Mouse (Mus musculus) myocyte (in vitro differentiated cells): ENCODE measurements at regions not wholly inside any gene's neighbourhood (a gene's known extent, or its start where the extent isn't known, plus 50 kb on each side); places are given as distances from the start of the nearest gene placed in this dataset.

Experiments used
- H3K27me3 ChIP-seq: one replicate; pipeline ENCODE4 v1.6.1; 2011; ENCODE audit not compliant: control insufficient read depth, insufficient read depth, insufficient read length
- H3K36me3 ChIP-seq: one replicate; pipeline ENCODE4 v1.6.1; 2011; ENCODE audit not compliant: control insufficient read depth, insufficient read depth
- H3K4me2 ChIP-seq: one replicate; pipeline ENCODE4 v1.6.1; 2011; ENCODE audit warnings: low read depth, control low read depth
- H3K4me3 ChIP-seq: one replicate; pipeline ENCODE4 v1.5.1; 2011; ENCODE audit warnings: mild to moderate bottlenecking, control low read depth, moderate library complexity
- H3K79me2 ChIP-seq: one replicate; pipeline ENCODE4 v1.6.1; 2011; ENCODE audit not compliant: control insufficient read depth, insufficient read depth
- H3ac ChIP-seq: one replicate; pipeline ENCODE4 v1.6.1; 2011; ENCODE audit not compliant: control insufficient read depth, insufficient read length
- CEBPB ChIP-seq: IDR thresholded peaks from 2 replicates; pipeline ENCODE4 v1.6.1; 2011; ENCODE audit warnings: mild to moderate bottlenecking, moderate library complexity; ENCODE audit not compliant: poor library complexity, insufficient read depth, severe bottlenecking
- E2F4 ChIP-seq: IDR thresholded peaks from one replicate; pipeline ENCODE4 v1.6.1; 2011; ENCODE audit warnings: mild to moderate bottlenecking, control low read depth, moderate library complexity; ENCODE audit not compliant: insufficient read depth
- MAX ChIP-seq: IDR thresholded peaks from one replicate; pipeline ENCODE4 v1.6.1; 2011; ENCODE audit warnings: low read depth, mild to moderate bottlenecking, control low read depth
- MYOD1 ChIP-seq, 3 experiments: IDR thresholded peaks; one replicate each; pipeline ENCODE4 v1.6.1; 2011; ENCODE audit warnings: control low read depth in 2 of 3, low read depth in 2 of 3, mild to moderate bottlenecking in 2 of 3, moderate library complexity in 1 of 3; ENCODE audit not compliant: insufficient read length in 2 of 3, control insufficient read depth in 1 of 3
- MYOG ChIP-seq, 3 experiments: IDR thresholded peaks; one replicate each; pipeline ENCODE4 v1.6.1; 2011; ENCODE audit warnings: control low read depth in 2 of 3, low read depth in 2 of 3, mild to moderate bottlenecking in 2 of 3; ENCODE audit not compliant: insufficient read length in 2 of 3, control insufficient read depth in 1 of 3, insufficient read depth in 1 of 3
- POLR2A ChIP-seq: IDR thresholded peaks from one replicate; pipeline ENCODE4 v1.6.1; 2011; ENCODE audit warnings: low read depth, mild to moderate bottlenecking, control low read depth, moderate library complexity; ENCODE audit not compliant: insufficient read length
- POLR2AphosphoS2 ChIP-seq: IDR thresholded peaks from one replicate; pipeline ENCODE4 v1.6.1; 2011; ENCODE audit warnings: low read depth, control low read depth; ENCODE audit not compliant: insufficient read length
- REST ChIP-seq: IDR thresholded peaks from one replicate; pipeline ENCODE4 v1.6.1; 2011; ENCODE audit warnings: mild to moderate bottlenecking, control low read depth, moderate library complexity; ENCODE audit not compliant: insufficient read depth, insufficient read length
- SRF ChIP-seq: IDR thresholded peaks from one replicate; pipeline ENCODE4 v1.6.1; 2011; ENCODE audit warnings: low read depth; ENCODE audit not compliant: control insufficient read depth, insufficient read length
- TCF12 ChIP-seq: IDR thresholded peaks from one replicate; pipeline ENCODE4 v1.6.1; 2011; ENCODE audit warnings: mild to moderate bottlenecking, control low read depth; ENCODE audit not compliant: poor library complexity, insufficient read depth, severe bottlenecking
- TCF3 ChIP-seq: IDR thresholded peaks from one replicate; pipeline ENCODE4 v1.6.1; 2011; ENCODE audit warnings: low read depth, control low read depth; ENCODE audit not compliant: insufficient read length
- USF1 ChIP-seq: IDR thresholded peaks from one replicate; pipeline ENCODE4 v1.6.1; 2011; ENCODE audit warnings: low read depth, mild to moderate bottlenecking, control low read depth, moderate library complexity

DNA sequence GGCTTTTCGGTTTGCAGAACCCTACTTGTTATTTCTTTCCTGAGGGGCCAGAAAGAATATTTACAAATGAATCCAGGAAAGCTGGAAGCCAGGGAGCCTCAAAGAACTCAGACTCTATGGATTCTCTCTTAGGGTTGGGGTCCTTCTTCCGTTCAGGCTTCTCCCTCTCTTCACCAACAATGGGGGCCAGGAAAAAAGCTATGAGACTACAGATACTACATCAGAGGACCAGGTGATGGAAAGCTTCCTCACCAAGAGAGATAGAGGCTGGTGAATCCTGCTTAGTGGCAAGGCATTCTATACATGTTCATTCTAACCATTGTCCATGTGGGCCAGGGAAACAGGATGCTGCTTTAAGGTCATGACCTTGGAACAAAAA lies 434.9 kb downstream of the Cmpk2 start:
- Histone ChIP-seq H3K4me2 (no peak overlapping the region), H3K36me3 (no peaks in the 10 kb centered on the region), H3K4me3 (no peak overlapping the region), H3ac (no peak overlapping the region), H3K27me3 (no peaks in the 10 kb centered on the region), H3K79me2 (no peaks in the 10 kb centered on the region)
- TF ChIP-seq REST (no peak), SRF (no peak), POLR2A (no peak), MYOD1 (IDR thresholded peaks at IDR 0.05; ENCODE audit: control insufficient read depth in 1 of 3, insufficient read length in 2 of 3, low read depth in 2 of 3) (no peak), TCF3 (no peak), TCF12 (no peak), POLR2AphosphoS2 (no peak), CEBPB (no peak), MYOG (IDR thresholded peaks at IDR 0.05; ENCODE audit: control insufficient read depth in 1 of 3, insufficient read depth in 1 of 3, insufficient read length in 2 of 3, low read depth in 2 of 3) (no peak), MAX (no peak), USF1 (no peak), E2F4 (no peak)

DNA sequence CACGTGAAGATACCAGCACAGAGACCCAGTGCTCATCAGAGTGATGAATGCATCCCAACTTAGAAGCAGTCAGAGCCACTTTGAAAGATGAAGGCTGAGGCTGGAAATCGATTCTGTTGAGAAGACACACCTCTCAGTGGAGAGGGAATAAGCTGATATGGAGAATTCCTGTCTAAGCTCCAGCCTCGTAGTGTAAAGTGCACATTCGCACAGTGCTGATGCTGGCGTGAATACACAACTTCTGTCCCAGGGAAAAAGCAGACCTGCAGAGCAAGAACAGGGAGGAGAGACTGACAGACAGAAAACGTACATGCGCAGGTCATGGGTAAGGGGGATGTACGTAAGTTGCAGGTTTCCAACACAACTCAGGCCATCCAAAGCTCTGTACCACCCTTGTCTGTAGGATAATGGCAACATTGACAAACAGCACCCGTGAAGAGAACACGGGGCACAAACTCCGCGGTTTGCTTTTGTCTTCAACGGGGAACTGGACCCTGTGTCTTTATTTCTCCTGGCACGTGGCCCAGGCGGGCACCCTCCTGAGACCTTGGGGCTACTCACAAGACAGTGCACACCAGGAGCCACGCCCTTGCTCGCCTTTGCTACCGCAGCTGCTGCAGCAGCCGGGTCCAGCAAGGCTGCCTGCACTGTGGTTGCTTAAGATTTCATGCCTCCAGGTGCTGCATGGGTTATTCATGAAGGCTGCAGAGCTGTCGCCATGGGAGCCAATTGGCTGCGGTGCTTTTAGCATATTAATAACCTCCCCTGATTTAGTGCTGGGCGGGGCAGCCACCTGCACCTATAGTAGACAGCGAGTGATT lies 434.3 kb downstream of the Cmpk2 start:
- H3ac ChIP-seq = no peak overlapping the region
- TF ChIP-seq MYOD1 (IDR thresholded peaks at IDR 0.05; ENCODE audit: control insufficient read depth in 1 of 3, insufficient read length in 2 of 3, low read depth in 2 of 3) (no peak), TCF3 (no peak), POLR2A (no peak), REST (no peak), POLR2AphosphoS2 (no peak), MAX (no peak), USF1 (no peak), SRF (no peak), E2F4 (no peak), CEBPB (no peak)
- no peak overlapping the region for H3K4me2 ChIP-seq
- no peak overlapping the region for H3K4me3 ChIP-seq
- H3K36me3 ChIP-seq = no peaks in the 10 kb centered on the region
- no peaks in the 10 kb centered on the region for H3K27me3 ChIP-seq
- H3K79me2 ChIP-seq = no peaks in the 10 kb centered on the region

DNA sequence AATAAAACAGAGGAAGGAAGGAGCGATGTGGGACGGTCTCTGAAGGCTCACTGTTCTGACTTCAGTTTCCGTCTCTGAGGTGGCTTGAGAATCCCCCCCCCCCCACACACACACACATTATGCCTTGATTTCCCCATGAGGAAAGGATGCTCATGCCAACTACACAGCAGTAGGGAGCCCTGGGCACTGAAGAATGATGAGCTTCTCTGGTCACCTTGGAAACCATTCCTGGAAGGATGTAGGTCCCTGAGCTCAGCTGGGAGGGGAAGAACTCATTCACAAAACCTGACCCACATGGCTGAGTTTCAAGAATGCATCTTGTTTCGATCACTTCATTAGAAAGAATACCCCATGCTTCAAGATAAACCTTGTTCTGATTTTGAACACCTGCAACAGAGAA lies 422.2 kb downstream of the Cmpk2 start:
- H3K36me3 ChIP-seq = no peaks in the 10 kb centered on the region
- no peaks in the 10 kb centered on the region for H3K27me3 ChIP-seq
- H3K4me2 ChIP-seq = no peak overlapping the region
- no peaks in the 10 kb centered on the region for H3K79me2 ChIP-seq
- TF ChIP-seq POLR2A = no peak
- no peak for TF ChIP-seq TCF3
- TF ChIP-seq MYOG (IDR thresholded peaks at IDR 0.05; ENCODE audit: control insufficient read depth in 1 of 3, insufficient read depth in 1 of 3, insufficient read length in 2 of 3, low read depth in 2 of 3) = no peak
- TF ChIP-seq TCF12 = no peak
- TF ChIP-seq REST = no peak
- no peak overlapping the region for H3ac ChIP-seq
- no peak overlapping the region for H3K4me3 ChIP-seq

DNA sequence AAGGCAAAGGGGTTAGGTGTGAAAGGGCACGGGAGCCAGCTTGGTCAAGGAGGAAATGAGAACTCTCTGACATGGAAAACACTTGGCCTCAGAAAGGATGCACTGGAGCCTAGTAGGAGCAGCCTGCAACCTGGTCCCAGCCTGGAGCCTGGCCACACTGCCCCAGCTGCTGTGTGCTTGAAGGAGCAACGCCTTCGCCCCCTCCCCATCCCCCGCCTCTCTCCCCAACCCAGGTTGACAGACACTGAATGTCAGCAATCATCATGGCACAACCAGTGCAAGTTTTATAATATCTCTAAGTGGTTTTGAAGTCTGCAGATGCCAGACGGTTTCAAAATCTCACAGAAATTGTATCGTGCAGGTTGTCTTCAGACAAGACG lies 417.6 kb downstream of the Cmpk2 start:
- Histone ChIP-seq H3K36me3 (no peaks in the 10 kb centered on the region), H3ac (no peak overlapping the region), H3K79me2 (no peaks in the 10 kb centered on the region), H3K27me3 (no peaks in the 10 kb centered on the region), H3K4me2 (no peak overlapping the region), H3K4me3 (no peak overlapping the region)
- TF ChIP-seq MYOD1 (IDR thresholded peaks at IDR 0.05; ENCODE audit: control insufficient read depth in 1 of 3, insufficient read length in 2 of 3, low read depth in 2 of 3) = no peak
- no peak for TF ChIP-seq MYOG (IDR thresholded peaks at IDR 0.05; ENCODE audit: control insufficient read depth in 1 of 3, insufficient read depth in 1 of 3, insufficient read length in 2 of 3, low read depth in 2 of 3)
- TF ChIP-seq TCF3 = no peak
- no peak for TF ChIP-seq USF1
- no peak for TF ChIP-seq CEBPB
- TF ChIP-seq POLR2AphosphoS2 = no peak
- TF ChIP-seq POLR2A = no peak
- TF ChIP-seq SRF = no peak
- TF ChIP-seq E2F4 = no peak
- TF ChIP-seq MAX = no peak
- no peak for TF ChIP-seq REST
- TF ChIP-seq TCF12 = no peak
